Mouse (Mus musculus) lung, postnatal 0 days (tissue): ENCODE measurements at regions not wholly inside any gene's neighbourhood (a gene's known extent, or its start where the extent isn't known, plus 50 kb on each side); places are given as distances from the start of the nearest gene placed in this dataset.
A peak's percentile ranks its signal among the peaks of the same experiment; 100 is the strongest.

Experiments used
- ATAC-seq: fragments of 200-750 bp; cut with Nextera tagmentation; 2 replicates; pipeline ENCODE4 v1.8.0; 2017; ENCODE audit warnings: moderate library complexity
- DNase-seq: peaks from one replicate; pipeline ENCODE4 v3.0.0-alpha.2; 2016; ENCODE audit warnings: low spot score
- H3K27ac ChIP-seq: fragments of 300-500 bp; sonication (generic); 2 replicates; pipeline ENCODE4 v1.5.1; 2014; ENCODE audit warnings: antibody characterized with exemption, mild to moderate bottlenecking, low read length, mixed read lengths
- H3K27me3 ChIP-seq: fragments of 300-500 bp; sonication (generic); replicated peaks from 2 replicates; pipeline ENCODE4 v1.6.1; 2014; ENCODE audit warnings: low read length, mixed read lengths; ENCODE audit not compliant: insufficient read depth
- H3K36me3 ChIP-seq: fragments of 300-500 bp; sonication (generic); 2 replicates; pipeline ENCODE4 v1.6.1; 2014; ENCODE audit warnings: low read length, mixed read lengths; ENCODE audit not compliant: insufficient read depth
- H3K4me1 ChIP-seq: fragments of 300-500 bp; sonication (generic); 2 replicates; pipeline ENCODE4 v1.6.1; 2014; ENCODE audit warnings: antibody characterized with exemption, low read depth, low read length, mixed read lengths; ENCODE audit not compliant: insufficient read depth
- H3K4me2 ChIP-seq: fragments of 300-500 bp; sonication (generic); replicated peaks from 2 replicates; pipeline ENCODE4 v1.6.1; 2014; ENCODE audit warnings: low read depth, mild to moderate bottlenecking, low read length, moderate library complexity, mixed read lengths
- H3K4me3 ChIP-seq: fragments of 300-500 bp; sonication (generic); 2 replicates; pipeline ENCODE4 v1.5.1; 2014; ENCODE audit warnings: low read depth, low read length
- H3K9ac ChIP-seq: fragments of 300-500 bp; sonication (generic); replicated peaks from 2 replicates; pipeline ENCODE4 v1.6.1; 2014; ENCODE audit warnings: low read depth, mild to moderate bottlenecking
- H3K9me3 ChIP-seq: fragments of 300-500 bp; sonication (generic); 2 replicates; pipeline ENCODE4 v1.6.1; 2016; ENCODE audit warnings: low read length, mixed read lengths
- CTCF ChIP-seq: IDR thresholded peaks from 2 replicates; pipeline ENCODE4 v1.5.1; 2016; ENCODE audit warnings: antibody characterized with exemption, mild to moderate bottlenecking
- EP300 ChIP-seq: IDR thresholded peaks from 2 replicates; pipeline ENCODE4 v1.6.1; 2016; ENCODE audit warnings: antibody characterized with exemption, mild to moderate bottlenecking, control low read depth
- WGBS: fragments of 180-500 bp; shearing (Covaris S2); extraction: QIAGEN DNeasy Blood & Tissue Kit; methylation state at CpG from one replicate; pipeline ENCODE4 v1.1.7; 2014; 5-methylcytosine and 5-hydroxymethylcytosine counted together

GRCm38 (mm10) chr1:189989376-189989775 lies 67.2 kb upstream of the Smyd2 start:
- H3K27ac ChIP-seq, result no peak overlapping the region
- H3K27me3 ChIP-seq, result no peaks in the 10 kb centered on the region
- no peaks in the 10 kb centered on the region for H3K9me3 ChIP-seq
- H3K4me2 ChIP-seq, result no peak overlapping the region
- DNase-seq, result no peak
- ATAC-seq, result no peak
- H3K4me3 ChIP-seq, result no peak overlapping the region
- H3K4me1 ChIP-seq, result no peaks in the 10 kb centered on the region
- H3K9ac ChIP-seq, result no peak overlapping the region
- WGBS, result 30% methylated on average over 14 of the region's 14 CpGs
- no peak for TF ChIP-seq CTCF
- no peak for TF ChIP-seq EP300
- no peaks in the 10 kb centered on the region for H3K36me3 ChIP-seq

DNA sequence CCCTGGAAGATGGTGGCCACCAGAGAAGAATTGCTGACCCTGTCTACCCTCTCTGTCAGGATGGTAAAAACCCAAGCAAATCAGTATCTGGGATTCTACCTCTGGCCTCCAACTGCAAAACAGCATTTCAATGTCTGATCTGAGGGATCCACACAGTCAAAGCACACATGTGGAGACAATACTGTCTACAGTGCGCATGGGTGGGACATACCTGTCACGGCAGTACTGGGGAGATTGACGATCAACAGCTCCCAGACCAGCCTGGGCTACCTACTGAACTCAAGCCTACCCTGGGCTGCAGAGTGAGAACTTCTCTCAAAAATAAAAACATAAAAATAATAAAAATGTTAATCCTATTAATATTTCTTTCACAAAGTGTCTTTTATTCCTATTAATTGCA lies 66.7 kb upstream of the Smyd2 start:
- Histone ChIP-seq H3K4me2 (no peak overlapping the region), H3K27me3 (no peaks in the 10 kb centered on the region), H3K36me3 (no peaks in the 10 kb centered on the region), H3K27ac (no peak overlapping the region), H3K4me3 (no peak overlapping the region), H3K9ac (no peak overlapping the region), H3K9me3 (no peaks in the 10 kb centered on the region), H3K4me1 (no peaks in the 10 kb centered on the region)
- ATAC-seq, result no peak
- WGBS, result 89% methylated on average over 3 of the region's 3 CpGs
- TF ChIP-seq CTCF (no peak), EP300 (no peak)
- no peak for DNase-seq

- Histone ChIP-seq H3K4me3 (no peak overlapping the region), H3K9me3 (no peaks in the 10 kb centered on the region), H3K27me3 (no peaks in the 10 kb centered on the region), H3K4me1 (no peaks in the 10 kb centered on the region), H3K4me2 (no peak overlapping the region), H3K9ac (no peak overlapping the region), H3K36me3 (no peaks in the 10 kb centered on the region), H3K27ac (no peak overlapping the region)
- ATAC-seq, result no peak
- DNase-seq, result no peak
- TF ChIP-seq CTCF (no peak), EP300 (no peak)
- 51% methylated on average over 11 of the region's 11 CpGs for WGBS
Measured at GRCm38 (mm10) chr1:189985516-189986205, 63.5 kb upstream of the Smyd2 start.

DNA sequence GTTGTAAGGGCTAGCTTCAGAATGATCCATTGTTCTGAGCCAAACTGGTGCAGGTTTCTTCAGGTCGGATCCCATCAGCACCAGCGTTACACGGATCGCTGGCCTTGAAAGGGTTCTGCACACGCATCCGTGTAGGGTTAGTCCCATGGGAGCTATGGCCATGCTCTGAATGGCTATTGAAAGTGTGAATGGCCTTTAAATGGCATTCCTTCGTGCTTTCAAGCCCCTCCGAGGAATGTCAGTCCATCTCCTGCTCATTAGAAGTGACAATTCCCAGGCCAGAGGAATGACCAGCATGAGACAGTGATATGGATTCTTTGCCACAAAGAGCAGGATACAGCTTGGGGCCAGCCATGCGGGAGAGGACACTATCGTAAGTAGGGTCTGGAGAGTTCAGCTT lies 56.1 kb upstream of the Smyd2 start:
- TF ChIP-seq CTCF (no peak), EP300 (no peak)
- ATAC-seq (no peak), DNase-seq (no peak)
- Histone ChIP-seq H3K4me2 (no peak overlapping the region), H3K4me3 (no peak overlapping the region), H3K27ac (no peak overlapping the region), H3K9me3 (no peaks in the 10 kb centered on the region), H3K27me3 (no peaks in the 10 kb centered on the region), H3K4me1 (no peaks in the 10 kb centered on the region), H3K36me3 (no peaks in the 10 kb centered on the region), H3K9ac (no peak overlapping the region)
- WGBS, result 83% methylated on average over 10 of the region's 10 CpGs

DNA sequence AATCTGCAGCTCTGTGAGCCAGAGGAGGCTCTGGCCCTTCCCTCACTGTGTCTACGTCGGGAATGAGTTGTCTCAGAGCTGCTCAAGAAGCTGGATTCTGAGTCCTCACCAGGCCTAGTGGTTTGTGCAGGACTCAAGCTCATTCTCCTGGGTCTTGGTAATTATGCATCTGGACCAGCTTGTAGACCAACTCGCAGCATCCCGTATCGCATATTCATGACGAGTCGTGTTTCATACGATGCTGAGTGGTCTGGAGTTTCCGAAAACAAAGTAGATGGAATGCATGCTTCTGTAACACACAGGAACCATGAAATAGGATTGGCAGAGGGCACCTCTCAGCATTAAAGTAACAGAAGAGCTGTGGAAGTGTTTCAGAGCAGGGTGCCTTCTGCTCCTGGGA lies 53.5 kb upstream of the Smyd2 start:
- ATAC-seq (no peak), DNase-seq (no peak)
- no peak overlapping the region for H3K4me2 ChIP-seq
- no peak overlapping the region for H3K4me3 ChIP-seq
- no peaks in the 10 kb centered on the region for H3K36me3 ChIP-seq
- WGBS, result 87% methylated on average over 9 of the region's 9 CpGs
- H3K9ac ChIP-seq, result no peak overlapping the region
- no peaks in the 10 kb centered on the region for H3K27me3 ChIP-seq
- no peaks in the 10 kb centered on the region for H3K9me3 ChIP-seq
- no peak overlapping the region for H3K27ac ChIP-seq
- no peak for TF ChIP-seq EP300
- TF ChIP-seq CTCF, result no peak
- peaks cover 3% of the 10 kb centered on the region; the same call in 1 of the 2 replicates for H3K4me1 ChIP-seq

- no peak overlapping the region for H3K9ac ChIP-seq
- H3K9me3 ChIP-seq, result no peaks in the 10 kb centered on the region
- DNase-seq (peak; percentile 87), ATAC-seq (peak; percentile 60)
- H3K4me3 ChIP-seq, result no peak overlapping the region
- TF ChIP-seq CTCF (peak; percentile 90), EP300 (no peak)
- peaks cover 3% of the 10 kb centered on the region; the same call in 1 of the 2 replicates for H3K4me1 ChIP-seq
- H3K27ac ChIP-seq, result no peak overlapping the region
- H3K27me3 ChIP-seq, result no peaks in the 10 kb centered on the region
- WGBS, result 9% methylated on average over 13 of the region's 13 CpGs
- H3K36me3 ChIP-seq, result no peaks in the 10 kb centered on the region
- H3K4me2 ChIP-seq, result peak overlapping the region; percentile 35
Measured at GRCm38 (mm10) chr1:189972790-189973406, 50.7 kb upstream of the Smyd2 start.
